Mouse (Mus musculus): ENCODE results near the gene Kif17.
A peak's percentile ranks its signal among the peaks of the same experiment; 100 is the strongest.

Kif17 gene

DNA sequence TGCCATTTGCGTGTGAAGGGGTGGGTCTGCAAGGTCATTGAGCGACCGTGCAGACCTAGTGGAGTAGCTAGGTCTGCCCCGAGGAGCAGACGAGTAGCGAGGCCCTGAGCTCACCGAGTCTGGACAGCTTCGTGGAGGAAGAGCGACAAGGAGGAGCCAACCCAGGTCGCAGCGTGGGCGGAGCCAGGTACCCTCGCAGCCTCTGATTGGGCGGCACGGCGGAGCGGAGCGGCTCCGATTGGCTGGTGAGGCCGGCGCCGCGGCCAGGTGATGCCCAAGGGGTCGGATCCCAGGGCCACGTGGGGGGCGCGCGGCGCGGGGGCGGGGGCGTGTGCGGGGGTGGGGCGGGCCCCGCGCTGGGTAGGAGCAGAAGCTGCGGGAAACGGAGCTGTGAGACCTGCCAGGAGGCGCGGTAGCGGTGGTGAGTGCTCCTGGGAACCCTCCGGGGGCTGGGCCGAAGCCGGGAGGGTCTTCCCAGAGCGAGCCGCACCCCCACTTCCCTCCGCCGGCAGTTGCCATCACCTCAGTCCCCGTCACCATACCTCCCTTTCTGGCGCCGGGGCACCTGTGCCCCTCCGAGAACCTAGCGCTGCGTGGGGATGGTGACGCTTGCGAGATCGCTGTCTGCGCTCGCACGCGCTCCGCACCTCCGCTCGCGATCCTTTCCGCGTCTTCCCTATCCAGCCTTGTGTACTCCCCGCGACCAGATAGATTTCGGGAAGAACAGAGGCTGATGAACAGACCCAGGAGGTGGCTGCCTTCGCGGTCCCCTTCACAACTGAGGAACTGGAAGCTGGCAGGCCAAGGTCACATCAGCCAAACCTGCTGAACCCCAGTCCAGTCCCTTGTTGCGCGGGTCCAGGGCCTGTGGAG is at the start of gene Kif17, which contains the start of gene Sh2d5:
Gene Kif17 (plus strand): TSS at position 348 of the 873 bp plus-strand sequence.
Gene Sh2d5 (plus strand): TSS at position 316 of the 873 bp plus-strand sequence.
- peak; percentile 87 to 93 for DNase-seq (ENCODE audit: low spot score in 2 of 2)

GRCm38 (mm10) chr4:138200769-138201168 is 49.5 kb upstream of the Kif17 start:
- DNase-seq (ENCODE audit: low spot score in 2 of 2) = no peak

DNA sequence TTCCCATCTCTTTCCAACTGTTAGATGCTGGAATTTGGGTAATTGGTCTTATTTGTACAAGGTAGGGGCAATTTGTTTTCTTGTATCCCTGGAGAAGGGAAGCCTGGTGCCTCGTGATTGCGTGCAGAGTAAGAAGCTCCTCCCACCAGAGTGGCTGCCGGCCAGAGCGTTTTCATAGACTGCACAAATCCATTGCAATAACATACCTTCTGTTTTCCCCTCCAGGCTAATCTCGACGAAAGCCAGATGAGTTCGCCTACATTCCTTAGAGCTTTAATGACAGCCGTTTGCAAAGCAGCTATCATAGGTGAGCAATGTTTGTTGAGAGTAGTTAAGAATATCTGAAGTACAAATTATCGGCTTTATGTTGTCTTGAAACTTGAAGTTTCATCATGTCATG is 48.5 kb upstream of the Kif17 start:
- no peak for DNase-seq (ENCODE audit: low spot score in 2 of 2)

- no peak for DNase-seq (ENCODE audit: low spot score in 2 of 2)
These were observed 40.1 kb upstream of the Kif17 start for GRCm38 (mm10) chr4:138210116-138210515.

DNA sequence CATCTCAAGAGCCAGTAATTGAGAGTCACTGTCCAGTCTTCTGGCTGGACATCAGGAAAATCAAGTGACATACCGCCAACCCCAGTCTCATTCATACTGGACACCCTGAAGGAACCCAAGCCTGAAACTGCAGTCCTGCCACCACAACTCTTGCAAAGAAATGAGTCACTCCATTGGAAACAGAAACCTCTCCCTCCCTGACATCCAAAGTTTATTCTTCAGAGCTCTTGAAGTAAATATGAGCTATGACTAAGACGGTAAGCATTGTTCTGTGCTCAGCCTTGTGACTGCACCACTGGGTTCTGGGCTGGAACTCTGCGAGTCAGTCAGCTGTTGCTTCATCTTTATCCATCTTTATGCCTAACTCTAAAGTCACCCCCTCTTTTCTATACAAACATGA is 36.4 kb upstream of the Kif17 start:
- no peak for DNase-seq (ENCODE audit: low spot score in 2 of 2)

DNA sequence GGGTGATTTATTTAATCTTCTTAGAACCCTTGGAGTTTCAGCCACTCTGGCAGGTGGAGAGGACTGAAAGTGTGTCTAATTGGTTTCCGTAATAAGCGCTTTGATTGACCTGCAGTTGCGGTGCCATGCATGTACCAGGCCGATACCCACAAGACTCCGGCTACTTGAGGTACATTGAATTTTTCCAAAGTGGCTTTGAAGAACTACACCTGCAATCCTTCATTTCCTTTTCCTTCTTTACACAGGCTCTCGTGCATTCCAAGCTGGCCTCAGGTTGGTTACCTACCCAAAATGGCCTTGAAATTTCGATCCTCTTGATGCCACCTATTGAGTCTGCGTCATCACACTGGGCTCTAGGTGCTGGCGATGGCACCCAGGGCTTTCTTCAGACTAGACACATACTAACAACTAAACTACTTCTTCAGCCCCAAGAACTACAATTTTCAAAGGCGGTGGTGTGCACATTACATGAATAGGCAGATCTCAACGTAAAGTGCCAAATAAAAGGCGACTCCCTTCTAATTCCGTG is 34.5 kb upstream of the Kif17 start:
- no peak for DNase-seq (ENCODE audit: low spot score in 2 of 2)

DNA sequence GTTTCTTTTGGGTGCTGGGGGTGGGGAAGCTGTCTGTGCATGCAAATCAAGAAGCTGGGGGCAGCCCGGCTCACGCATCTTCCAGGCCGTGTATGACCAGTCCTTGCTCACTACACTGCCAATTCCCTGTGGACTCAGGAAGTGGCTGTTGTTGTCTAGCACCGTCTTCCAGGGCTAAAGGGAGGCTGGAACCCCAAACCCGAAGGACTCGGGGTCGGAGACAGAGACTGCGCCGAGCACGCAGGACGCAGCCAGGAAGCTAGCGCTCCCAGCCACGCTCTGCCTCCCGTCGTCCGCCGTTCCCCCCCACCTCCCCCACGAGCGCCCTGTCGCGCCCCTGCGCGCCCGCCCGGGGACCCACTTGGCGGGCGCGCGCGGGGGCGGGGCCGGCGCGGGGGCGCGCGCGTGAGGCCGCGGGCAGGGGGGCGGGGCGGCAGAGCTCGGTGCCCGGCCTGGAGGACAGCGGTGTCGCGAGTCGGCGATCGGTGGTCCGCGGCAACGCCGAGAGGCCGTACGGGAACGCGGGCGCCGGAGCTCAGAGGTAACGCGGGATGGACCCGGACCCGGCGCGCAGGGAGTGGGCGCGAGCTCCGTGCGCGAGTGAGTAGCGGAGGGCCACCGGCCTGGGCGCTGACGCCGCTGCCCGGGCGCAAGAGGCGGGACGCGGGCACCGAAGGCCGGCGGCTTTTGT is 33.9 kb upstream of the Kif17 start, which contains the start of gene Hp1bp3:
Gene Hp1bp3 (plus strand): TSS at position 97 of the 691 bp plus-strand sequence.
- DNase-seq (ENCODE audit: low spot score in 2 of 2) = peak; percentile 43 to 61

GRCm38 (mm10) chr4:138216891-138217392 is 33.3 kb upstream of the Kif17 start:
- peak; percentile 95 to 98 for DNase-seq (ENCODE audit: low spot score in 2 of 2)

GRCm38 (mm10) chr4:138217441-138217840 is 32.8 kb upstream of the Kif17 start:
- DNase-seq (ENCODE audit: low spot score in 2 of 2) = peak in 1 of 2 experiments; percentile 35

- DNase-seq (ENCODE audit: low spot score in 2 of 2) = no peak
These were observed 32.1 kb upstream of the Kif17 start for GRCm38 (mm10) chr4:138217951-138218685.

- DNase-seq (ENCODE audit: low spot score in 2 of 2) = no peak
These were observed 30.9 kb upstream of the Kif17 start for GRCm38 (mm10) chr4:138219331-138219730.

DNA sequence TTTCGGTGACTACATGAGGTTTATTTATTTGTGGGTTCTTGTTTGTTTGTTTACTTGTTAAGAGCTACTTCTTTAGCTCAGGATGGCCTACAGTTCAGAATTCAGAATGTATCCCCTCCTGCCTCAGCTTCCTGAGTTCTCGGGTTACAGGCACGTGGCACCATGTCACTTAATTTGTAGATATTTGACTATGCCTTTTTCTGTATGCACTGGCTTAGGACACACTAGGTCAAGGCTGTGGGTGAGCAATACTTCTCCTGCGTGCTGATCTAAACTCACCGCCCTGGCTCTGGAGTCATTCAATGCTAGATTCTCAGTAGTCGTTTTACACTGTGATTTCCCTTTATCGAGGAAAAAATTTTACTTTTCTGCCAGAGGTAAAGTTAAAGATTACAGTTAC is 29.5 kb upstream of the Kif17 start:
- no peak for DNase-seq (ENCODE audit: low spot score in 2 of 2)

DNA sequence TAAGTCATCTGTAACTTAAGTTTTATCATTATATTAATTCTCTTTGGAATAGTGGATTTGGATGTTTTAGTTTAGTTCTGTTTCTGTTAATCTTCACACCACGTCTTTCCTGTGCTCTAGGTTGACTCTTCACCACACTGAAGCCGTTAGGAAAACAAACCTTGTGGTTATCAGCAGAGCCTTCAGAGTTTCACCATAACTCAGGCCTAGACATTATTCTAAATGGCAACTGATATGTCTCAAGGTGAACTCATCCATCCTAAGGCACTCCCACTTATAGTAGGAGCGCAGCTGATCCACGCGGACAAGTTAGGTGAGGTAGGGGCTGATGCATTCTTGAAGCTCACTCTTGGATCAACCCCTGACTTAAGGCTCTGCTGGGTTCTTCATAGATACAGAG is 28.8 kb upstream of the Kif17 start:
- DNase-seq (ENCODE audit: low spot score in 2 of 2) = no peak

GRCm38 (mm10) chr4:138222396-138222795 is 27.8 kb upstream of the Kif17 start:
- no peak for DNase-seq (ENCODE audit: low spot score in 2 of 2)

DNA sequence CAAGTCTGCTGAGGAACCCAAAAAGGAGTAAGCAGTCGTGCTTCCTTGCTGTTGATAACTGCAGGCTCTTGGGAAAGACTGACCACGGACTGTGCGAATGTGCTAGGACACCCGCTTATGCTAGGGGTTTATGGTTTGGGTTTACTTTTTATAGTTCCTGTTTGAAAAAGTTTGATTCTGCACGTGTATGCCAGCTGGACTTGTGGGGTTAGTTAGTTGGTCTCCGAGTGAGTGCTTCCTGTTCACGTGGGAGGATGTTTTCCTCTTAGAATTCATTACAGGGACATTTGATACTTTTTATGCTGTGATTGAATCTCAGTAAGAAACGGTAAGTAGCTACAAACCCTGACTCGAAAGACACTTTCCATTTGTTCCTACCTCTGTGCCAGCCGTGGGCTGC is 26.6 kb upstream of the Kif17 start:
- no peak for DNase-seq (ENCODE audit: low spot score in 2 of 2)

GRCm38 (mm10) chr4:138246756-138247665 is 3.2 kb upstream of the Kif17 start:
- peak; percentile 84 to 90 for DNase-seq (ENCODE audit: low spot score in 2 of 2)

GRCm38 (mm10) chr4:138251819-138252218 is 1.6 kb downstream of the Kif17 start:
- DNase-seq (ENCODE audit: low spot score in 2 of 2) = peak in 1 of 2 experiments; percentile 32

- DNase-seq (ENCODE audit: low spot score in 2 of 2) = no peak
These were observed 2.0 kb downstream of the Kif17 start for GRCm38 (mm10) chr4:138252231-138252630.

DNA sequence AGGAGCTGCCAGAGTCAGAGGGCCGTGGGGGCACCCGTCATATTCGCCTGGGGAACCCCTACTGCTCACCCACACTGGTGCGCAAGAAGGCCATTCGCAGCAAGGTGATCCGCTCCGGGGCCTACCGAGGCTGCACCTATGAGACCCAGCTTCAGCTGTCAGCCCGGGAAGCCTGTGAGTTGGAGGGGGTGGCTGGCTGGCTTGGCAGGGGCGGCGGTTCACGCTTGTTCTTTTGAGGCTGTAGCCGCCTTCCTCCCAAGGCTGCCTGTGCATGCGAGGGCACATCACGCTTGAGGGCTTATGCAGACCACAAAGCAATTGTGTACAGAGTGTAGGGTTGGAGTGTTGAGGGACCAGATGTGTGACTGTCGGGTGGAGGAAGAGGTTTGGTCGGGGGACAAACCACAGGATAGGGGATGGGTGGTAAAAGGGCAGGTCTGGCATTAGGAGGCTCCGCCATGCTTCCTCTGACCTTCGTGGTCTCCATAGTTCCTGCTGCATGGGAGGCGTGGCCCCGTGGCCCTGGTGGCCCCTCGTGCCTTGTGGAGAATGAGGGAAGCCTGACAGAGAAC is 7.0 kb downstream of the Kif17 start:
- DNase-seq (ENCODE audit: low spot score in 2 of 2) = no peak

GRCm38 (mm10) chr4:138258663-138259062 is 8.4 kb downstream of the Kif17 start:
- no peak for DNase-seq (ENCODE audit: low spot score in 2 of 2)
